Mouse (Mus musculus) heart, postnatal 4 days (tissue): Measurements from ENCODE around the gene Mtss1l. TPM values are rescaled to one million over a fixed set of nuclear protein-coding genes. Genes with fewer than 3 reads are reported as not detected.

Source experiments
- DNase-seq: peaks from one replicate; pipeline ENCODE4 v3.0.0; 2021
- total RNA-seq, 2 experiments: library from RNA; stranded (reverse); gene quantifications; 2 replicates each; pipeline ENCODE4 v1.2.3; 2021

The Mtss1l gene
- total RNA-seq, 2 experiments from 2014 or later = 50.6 to 61.0 TPM

DNA sequence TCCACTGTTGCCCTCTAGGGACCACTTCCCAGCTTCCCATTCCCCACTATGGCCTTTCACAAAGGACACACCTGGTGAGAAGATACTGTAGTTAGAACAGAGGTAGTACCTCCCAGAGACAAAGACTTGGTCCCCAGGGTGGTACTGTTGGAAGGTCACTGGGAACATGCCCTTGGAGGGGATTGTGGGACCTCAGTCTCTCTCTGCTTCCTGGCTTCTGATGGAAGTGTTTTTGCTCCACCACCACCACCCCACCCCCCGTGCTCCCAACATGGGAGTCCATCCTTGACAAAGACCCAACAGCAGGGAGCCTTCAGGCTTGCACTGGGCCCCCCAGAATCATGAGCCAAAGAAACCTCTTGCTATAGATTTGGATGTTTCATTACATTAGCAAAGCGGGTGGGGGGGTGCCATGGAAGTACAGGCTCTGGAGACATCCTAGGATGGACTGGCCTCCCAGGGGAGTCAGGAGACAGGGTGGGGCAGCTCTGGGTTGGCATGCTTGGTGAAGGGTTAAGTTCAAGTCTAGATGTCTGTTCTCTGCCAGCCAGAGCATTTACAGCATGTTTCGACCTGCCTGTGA lies 14.9 kb upstream of the Mtss1l start:
- no peak for DNase-seq

DNA sequence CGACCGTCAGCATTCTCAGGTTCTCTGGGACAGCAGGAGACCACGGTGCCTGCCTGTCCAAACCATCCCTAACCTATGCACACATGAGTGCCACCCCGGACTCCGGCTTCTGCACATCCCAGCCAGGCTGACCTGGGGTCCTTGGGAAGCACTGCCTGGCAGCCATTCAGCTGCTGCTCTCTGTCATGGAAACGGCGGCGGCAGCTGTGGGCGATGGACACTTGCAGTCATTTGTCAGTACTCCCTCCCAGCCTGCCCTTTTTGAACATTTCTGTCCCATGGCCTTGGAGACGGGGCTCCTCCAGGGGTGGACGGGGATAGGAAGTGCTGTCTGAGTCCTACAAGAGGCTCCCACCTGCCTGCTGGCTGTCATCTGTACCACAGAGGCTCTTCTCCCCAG lies 12.8 kb upstream of the Mtss1l start:
- DNase-seq = no peak

DNA sequence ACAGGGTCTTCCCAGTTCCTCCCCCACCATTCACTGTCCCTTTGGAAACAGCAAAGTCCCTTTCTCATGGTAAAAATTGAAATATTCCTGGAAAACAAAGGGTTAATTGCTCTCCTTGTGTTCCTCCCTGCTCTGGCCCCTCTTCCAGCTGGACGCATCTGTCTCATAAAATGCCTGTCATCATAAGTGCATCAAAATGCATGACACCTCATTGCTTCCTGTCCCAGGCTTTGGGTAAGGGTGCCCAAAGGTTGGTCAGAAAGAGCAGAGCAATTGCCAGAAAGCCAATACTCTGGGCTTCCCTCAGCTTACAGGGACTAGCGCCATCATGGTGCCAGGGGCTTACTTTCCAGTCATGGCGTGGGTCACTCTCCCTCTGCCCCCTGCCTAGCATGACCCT lies 10.7 kb upstream of the Mtss1l start:
- no peak for DNase-seq

DNA sequence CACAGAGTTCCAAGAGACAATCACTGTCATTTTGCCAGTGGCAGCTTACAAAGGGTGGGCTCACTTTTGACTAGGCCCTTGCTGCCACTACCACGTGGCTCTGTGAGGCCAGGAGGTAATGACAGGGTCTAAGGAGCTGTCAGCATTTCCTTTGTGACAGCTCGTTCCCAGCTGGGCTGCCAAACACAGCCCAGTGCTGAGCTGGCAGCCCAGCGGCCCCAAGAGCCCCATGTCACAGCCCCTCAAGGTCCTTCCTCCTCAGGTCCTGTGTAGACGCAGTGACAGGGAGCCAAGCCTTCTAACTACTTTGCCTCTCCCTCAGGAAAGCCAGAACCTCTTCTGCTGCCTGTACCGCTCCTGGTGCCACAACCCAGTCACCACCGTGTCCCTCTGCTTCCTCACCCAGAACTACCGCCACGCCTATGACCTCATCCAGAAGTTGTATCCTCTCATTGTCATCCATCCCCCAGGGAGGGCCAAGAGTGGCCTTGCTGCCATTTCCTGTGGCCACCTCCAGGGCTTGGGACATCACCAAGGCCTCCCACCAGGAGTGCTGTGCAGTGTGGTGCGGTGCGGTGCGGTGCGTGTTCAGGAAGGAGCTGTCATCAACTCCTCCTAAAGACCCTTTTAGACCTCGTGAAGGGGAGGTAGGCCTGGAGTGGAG lies 9.9 kb upstream of the Mtss1l start:
- DNase-seq = peak; percentile 73

DNA sequence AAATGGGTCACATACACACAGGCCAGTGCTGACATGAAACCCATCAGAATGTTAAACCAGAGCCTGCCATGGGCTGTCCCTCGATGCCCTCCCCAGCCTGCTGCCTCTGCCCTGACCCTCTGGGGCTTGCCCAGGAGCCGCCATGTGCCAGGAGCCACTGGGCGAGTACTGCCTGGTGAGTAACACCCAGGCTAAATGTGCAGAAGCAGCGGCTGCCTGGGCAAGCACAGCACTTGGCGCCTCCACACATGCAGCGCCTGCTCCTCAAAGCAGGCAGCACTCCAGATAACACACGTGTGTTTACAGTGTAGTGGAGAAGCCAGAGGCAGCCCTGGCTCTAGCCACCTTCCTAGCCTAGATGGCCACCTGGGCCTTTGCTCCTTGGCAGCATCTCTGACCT lies 8.2 kb upstream of the Mtss1l start:
- DNase-seq = peak; percentile 57

DNA sequence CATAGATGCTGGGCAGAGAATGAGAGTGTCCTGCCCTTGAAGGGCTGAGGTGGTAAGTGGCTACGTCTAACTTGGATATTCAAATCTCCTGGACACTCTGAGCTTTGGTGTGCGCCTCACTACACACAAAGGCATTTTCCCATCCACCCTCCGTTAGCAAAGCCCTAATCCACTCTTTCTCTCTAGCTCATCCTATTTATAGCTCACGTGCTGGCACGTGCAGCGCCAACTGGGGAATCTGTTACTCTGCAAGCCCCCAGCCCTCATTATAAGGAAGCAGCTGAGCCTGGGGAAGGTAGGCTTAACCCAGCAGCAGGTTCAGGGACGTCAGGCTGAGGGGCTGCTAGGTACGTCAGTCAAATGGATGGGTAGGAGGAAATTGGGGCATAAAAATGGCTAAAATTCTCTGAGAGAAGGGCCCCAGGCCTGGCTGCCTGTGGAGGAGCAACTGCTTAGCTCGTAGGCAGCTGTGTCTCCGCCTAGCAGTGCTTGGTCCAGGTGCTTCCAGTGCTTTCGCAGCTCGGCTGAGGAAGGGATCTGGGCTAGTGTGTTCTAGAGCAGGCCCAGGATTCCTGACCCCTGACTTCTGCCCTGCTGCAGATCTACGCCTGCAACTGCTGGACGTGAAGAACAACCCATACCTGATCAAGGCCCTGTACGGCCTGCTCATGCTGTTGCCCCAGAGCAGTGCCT lies 6.3 kb upstream of the Mtss1l start:
- no peak for DNase-seq

DNA sequence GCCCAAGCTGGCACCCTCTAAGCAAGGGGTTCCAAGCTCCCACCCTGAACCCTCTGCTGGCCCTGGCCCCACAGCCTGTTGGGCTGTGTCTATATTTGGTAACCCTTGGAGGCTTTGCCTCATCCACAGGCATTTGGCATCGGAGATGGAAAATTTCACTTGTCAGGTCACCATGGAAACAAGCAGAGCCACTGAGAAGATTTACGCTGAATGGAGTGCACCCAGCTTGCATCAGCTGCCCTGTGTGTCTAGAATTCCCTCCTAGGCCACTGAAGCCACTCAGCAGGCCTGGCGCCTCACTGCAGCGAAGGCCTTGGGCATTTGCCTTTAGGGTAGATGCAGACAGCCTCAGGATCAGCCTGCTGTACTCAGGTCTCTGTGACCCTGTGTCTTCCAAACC lies 5.2 kb upstream of the Mtss1l start:
- DNase-seq = peak; percentile 70

DNA sequence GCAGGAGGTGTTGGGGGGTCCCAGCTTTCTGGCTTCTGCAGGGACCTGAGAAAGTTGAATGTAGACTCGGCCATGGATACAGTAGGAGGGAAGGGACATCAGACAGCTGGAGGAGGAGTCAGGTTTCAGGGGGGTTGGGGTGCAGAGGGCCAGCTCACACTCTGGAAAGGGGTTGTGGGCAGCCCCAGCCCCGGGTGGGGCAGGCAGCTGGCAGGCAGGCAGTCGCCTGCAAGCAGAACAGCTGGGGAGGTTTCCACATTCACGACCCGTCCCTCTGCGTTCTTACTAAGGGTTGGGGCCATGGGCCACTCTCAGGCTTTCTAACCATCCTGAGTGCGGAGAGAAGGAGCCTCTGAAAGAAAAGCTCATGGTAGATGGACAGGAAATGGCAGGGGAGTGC lies 4.1 kb upstream of the Mtss1l start:
- DNase-seq = no peak

DNA sequence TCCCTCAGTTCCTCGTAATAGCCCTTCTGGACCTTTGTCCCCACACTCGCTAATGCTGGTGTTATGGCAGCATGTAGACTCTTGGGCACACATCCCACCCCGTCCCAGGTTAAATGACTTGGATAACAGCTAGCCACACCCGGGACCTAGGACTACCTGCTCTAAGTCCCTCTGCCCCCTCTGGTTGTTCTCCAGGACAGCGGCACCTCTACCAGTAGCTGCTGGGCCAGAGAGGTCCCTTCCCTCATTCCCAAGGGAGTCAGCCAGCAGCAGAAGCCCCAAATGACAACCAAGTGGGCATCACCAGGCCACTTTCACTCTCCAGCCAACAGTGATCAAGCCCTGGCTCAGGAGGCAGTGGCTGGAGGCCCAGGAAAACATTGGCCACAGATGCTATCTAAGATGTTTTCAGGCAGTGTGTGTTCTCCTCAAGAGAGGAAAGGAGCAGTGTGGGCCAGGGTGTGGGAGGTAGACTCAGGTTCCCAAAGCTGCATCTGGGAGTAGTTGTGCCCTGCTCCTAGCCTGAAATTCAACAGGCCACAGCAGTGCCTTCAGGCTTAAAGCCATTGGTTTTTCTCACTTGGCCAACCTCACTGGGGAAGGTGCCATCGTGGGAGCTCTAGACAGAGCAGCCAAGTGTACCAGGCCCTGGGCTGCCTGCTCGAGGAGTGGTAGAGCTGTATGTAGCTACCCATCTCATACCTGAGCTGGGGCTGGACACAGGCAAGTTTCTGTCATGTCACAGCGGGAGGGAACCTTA lies 2.9 kb upstream of the Mtss1l start:
- no peak for DNase-seq

DNA sequence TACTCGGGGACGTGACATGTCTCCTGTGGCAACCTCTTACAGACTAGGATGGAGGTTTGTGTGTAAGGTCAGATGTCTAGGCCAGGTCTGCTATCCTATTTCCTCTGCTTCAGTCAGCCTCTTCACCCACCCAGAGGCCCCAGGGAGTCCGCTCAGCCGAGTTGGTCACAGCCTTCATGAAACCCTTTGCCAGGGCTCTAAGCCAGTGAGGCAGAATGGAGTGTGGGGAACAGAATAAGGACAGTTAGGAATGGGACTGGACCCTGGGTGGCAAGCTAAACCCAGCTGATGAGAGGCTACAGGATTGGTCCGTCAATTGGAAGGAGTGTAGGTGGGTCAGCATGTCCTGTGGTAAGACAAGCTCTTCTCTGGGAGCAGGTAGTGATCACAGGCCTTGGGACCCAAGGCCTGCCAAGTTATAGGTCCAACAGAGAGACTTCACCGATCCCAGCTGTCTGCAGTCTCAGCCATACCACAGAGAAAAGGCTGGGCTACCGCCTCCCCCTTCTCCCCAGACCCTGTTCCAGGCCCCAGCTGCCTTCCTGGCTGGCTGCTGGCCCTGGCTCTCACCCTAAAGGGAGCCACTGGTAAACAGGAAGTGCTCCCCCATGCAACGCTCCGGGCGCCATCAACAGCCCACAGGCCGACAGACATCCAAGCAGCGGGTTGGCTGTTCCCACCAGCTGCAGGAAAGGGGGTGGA lies 2.2 kb upstream of the Mtss1l start:
- peak; percentile 81 for DNase-seq

DNA sequence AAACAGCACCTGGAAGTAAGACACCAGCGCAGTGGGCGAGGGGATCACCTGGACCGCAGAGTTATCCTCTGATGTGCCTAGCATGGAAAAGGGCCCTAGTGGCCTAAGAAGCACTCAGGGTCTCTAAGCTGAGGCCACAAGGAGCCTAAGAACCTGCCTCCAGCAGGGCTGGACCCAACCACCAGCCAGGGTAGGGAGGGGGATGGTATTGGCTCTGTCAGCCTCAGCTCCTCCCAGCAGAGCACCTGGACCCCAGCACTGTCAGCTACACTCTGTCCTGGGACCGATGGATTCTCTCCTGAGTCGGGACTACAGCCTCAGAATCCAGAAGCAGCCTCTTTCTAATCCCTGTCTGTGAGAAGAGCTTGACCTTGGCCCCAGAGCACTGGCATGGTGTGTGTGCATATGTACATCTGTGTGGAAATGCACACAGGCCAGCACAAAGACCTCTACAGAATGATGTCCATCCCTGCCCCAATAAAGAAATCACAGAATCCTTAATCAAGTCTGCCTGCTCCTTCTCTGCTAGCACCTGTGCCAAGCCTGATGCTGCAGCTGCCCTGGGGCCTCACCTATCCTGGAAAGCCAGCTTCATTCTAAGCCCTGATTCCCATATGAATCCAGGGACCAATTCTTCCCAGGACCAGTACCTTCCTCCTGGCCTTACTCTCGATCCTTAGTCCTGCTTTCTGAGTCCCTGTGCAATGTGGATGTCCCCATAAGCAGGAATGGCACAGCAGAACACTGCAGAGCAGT lies 1.2 kb upstream of the Mtss1l start:
- no peak for DNase-seq

DNA sequence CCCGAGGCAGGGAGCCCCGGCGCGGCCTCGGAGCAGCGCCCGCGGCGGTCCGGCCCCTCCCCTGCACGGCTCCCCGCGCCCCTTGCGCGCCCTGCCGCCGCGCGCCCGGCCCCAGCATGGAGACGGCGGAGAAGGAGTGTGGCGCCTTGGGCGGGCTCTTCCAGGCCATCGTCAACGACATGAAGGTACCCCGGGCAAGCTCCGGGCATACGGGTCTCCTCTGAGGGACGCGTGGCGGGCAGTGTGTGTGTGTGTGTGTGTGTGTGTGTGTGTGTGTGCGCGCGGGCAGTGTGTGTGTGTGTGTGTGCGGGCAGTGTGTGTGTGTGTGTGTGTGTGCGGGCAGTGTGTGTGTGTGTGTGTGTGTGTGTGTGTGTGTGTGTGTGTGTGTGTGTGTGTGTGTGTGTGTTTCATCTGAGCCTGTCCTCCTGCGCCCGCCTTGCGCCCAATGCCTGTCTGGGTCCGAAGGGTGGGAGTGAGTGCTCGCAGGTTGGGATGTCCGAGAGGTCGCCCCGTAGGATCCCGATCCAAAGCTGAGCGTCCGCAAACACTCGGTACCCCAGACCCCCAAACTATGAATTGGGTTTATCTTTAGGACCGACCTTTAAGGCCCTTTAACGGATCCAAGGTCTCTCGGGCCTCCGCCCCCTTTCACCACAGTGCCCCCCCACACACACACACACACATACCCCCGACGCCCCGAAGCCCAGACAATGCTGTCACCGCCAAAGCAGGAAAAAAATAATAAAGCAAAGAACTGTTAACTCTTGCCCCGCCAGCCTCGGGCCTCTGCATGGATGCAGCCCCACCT lies 534 bp downstream of the Mtss1l start:
- DNase-seq = peak; percentile 64

DNA sequence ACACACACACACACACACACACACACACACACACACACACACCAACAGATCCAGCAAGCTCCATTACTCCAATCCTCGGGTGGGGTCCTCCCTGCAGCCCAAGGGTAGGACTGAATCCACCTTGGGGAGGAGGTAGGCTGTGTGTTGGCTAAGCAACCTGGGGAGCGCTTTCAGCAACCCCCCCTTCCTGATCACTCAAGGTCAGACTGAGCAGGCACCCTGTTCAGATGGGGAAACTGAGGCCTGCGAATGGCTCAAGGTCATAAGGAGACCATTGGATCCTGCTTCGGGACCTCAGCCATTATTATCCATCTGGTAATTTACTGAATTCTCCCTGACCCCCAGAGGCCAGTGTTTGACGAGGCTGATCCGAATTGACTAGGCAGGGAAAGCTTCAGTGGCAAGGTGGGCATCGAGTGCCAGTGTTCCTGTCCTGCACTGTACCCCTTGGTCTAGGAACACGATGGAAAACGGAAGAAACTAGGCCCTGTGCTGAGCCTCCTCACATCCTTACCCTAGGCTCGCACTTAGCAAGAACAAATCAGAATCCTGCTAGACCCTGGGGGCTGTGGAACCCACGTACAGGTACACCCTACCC lies 1.2 kb downstream of the Mtss1l start:
- no peak for DNase-seq

DNA sequence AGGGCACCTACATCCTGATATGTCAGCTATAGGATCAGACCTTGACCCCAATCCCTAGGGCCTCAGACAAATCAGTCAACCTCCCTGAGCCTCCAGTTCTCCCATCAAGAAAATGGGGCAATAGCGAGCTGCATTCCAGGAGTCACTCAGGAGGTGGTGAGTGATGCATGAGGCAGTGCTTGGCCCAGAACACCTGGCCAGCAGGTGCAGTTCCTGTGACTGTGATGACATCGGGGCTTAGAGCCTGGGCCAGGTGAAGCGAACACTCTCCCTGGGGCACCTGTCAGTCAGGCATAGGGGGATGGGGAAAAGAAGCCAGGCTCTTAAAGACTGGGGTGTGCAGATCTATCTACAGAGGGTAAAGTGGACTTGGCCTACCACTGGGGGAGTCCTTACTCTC lies 3.2 kb downstream of the Mtss1l start:
- no peak for DNase-seq

DNA sequence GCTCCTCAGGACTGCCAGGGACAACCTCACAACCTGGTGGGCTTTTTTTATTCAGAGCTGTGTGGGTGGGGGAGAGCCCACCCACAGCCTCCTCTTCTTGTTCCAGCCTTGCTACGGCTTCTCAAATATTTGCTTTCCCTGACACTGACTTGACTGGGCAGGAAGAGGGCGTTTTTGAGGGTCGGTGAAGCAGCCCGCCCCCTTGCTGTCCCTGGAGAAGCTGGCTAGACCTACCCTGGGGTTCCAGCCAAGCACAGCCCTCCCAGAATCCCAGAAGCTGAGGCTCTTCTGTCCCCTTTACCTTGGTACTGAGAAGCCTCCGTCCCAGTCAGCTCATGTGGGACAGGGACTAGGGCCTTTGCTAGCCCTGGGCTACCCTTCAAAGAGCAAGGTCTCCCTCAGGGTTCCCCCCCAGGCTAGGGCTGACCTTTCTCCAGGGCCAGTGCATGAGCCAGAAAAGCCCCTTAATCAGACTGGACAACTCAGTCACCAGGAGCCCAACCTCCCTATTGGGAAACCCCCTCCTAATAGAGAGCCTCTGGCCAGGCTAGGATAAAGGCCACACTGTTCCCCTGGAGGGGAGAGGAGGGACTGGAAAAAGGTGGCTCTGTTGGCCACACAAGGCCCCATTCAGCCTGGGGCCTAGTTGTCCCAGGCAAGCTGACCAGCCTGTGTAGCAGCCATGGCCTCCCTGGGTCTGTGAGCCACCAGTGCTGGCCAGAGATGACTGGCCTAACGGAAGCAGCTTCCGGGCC lies 4.0 kb downstream of the Mtss1l start:
- DNase-seq = no peak

DNA sequence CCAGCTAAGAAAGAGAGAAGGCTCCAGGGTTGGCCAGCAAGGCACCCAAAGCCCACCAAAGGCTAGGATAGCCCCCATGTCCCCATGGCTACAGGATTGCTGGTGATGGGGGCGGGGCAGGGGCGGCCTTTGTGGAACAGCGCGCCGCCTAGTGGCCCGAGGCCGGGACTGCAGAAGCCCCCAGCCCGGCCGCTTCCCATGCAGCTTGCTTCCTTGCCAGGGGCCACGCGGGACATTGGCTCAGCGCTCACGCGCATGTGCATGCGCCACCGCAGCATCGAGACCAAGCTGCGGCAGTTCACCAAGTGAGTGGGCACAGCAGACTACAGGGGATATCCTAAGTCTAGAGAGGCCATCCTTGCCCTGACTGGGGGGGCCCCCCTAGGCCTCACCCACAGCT lies 5.6 kb downstream of the Mtss1l start:
- DNase-seq = peak; percentile 82

DNA sequence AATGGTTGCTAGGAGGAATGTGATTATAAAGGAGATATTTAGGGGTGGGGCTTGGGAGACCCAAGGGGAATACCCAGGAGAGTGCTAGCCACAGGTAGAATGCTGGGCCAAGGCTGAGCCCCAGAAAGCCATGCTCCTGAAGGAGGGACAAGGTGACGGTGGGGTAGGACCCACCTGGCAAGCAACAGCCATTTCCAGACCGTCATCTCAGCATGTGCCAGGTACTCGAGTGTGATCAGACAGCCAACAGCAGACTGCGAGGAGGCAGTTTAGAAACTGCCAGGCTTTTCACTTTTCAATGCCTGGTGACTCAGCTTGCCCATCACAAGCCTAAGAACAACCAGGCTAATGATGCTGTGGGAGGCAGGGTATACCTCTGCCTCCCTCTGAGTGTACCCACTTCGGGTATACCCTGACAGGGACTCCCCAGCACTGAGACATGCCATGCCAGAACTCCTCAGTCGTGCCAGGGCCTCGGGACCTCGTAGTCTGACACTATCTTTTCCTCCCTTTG lies 10.1 kb downstream of the Mtss1l start:
- no peak for DNase-seq

DNA sequence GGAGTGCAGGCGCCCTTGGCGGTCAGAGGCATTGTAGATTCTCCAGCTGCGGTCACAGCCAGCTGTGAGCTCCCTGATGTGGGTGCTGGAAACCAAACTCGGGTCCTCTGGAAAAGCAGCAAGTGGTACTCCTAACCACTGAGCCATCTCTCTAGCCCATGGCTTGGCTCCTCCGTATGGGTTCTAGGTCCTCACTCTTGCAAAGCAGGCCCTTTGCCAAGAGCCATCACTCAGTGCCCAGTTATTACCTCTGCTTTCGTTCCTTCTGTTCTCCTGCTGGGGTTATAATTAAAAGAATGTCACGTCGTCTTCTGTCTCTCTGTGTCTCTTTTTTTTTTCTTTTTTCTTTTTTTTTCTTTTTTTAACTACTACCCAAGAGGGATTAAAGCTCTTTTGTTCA lies 11.8 kb downstream of the Mtss1l start:
- DNase-seq = no peak

DNA sequence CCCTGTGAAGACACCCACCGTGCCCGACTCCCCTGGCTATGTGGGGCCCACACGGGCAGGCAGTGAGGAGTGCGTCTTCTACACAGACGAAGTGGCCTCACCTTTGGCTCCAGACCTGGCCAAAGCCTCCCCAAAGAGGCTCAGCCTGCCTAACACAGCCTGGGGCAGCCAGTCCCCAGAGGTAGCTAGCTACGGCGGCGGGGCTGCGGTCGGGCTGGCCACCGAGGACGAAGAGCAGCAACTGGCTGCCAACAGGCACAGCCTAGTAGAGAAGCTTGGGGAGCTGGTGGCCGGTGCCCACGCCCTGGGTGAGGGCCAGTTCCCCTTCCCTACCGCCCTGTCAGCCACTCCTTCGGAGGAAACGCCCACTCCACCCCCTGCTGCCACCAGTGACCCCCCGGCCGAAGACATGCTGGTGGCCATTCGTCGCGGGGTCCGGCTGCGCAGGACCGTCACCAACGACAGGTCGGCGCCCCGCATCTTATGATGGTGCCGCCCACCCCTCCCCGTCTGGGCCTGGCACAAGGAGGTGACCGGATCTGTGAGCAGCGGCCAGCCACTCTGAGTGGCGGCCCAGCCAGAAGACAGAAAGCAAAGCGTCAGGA lies 17.4 kb downstream of the Mtss1l start:
- no peak for DNase-seq
